Mouse (Mus musculus): Measurements from ENCODE around the gene Hcn3.
A peak's percentile ranks its signal among the peaks of the same experiment; 100 is the strongest.
"Not testable (repeated sequence)": the region's sequence is repeated elsewhere in the genome, so short reads cannot be mapped to it uniquely, and the experiment has no call there.

Gene Hcn3

DNA sequence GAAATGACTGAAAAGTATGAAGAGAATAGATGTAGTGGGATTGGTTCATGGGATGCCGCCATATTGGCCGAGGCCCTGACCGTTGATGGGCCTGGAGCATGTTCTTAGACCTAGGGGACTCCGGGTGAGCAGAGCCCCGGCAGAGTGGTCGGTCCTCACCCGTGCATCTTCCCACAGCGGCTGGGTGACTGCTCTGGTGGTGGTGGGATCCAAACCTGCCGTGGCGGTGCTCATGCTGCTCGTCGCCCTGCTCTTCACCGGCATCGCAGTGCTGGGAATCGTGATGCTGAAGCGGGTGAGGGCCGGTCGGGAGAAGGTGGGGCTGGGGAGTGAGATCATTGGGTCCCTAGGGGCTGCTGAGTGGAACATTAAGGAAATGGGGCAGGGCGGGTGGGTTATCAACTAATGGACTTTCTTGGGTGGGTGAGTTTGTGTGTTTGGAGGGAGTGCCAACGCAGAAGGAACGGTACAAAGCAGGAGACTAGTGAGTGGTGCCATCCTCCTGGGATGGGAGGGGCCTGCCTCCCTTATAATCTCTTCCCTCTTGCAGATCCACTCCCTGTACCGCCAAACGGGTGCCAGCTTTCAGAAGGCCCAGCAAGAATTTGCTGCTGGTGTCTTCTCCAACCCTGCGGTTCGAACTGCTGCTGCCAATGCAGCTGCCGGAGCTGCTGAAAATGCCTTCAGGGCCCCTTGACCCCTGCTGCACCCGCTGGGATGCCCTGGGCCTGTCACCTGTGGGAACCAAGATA, 21.9 kb upstream of the Hcn3 start:
- DNase-seq (ENCODE audit: low spot score): no peak

DNA sequence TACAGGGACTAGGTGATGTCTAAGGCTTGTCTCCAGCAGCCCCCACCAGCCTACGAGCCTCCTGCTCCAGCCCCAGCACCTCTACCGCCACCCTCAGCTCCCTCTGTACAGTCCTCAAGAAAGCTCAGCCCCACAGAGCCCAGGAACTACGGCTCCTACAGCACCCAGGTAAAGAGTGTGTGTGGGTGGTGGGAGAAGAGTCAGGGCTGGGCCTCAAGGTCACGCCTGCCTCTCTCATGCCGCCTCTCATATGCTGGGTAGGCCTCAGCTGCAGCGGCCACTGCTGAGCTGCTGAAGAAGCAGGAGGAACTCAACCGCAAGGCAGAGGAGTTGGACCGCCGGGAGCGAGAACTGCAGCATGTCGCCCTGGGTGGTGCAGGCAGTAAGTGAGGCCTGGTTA, 19.1 kb upstream of the Hcn3 start:
- DNase-seq (ENCODE audit: low spot score): no peak

DNA sequence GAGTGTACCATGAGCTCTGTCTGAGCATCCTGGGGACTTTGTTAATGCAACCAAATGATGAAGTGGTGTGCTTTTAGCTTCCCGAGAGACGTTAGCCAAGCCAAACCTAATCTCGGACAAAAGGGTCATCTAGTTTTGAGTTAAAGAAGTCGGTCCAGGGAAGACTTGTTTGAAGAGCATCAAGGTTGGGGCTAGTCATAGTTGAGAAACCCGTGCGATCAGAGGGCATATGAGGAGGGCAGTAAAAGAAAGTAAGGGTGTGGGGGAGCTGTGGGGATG, 18.1 kb upstream of the Hcn3 start:
- DNase-seq (ENCODE audit: low spot score): no peak

DNA sequence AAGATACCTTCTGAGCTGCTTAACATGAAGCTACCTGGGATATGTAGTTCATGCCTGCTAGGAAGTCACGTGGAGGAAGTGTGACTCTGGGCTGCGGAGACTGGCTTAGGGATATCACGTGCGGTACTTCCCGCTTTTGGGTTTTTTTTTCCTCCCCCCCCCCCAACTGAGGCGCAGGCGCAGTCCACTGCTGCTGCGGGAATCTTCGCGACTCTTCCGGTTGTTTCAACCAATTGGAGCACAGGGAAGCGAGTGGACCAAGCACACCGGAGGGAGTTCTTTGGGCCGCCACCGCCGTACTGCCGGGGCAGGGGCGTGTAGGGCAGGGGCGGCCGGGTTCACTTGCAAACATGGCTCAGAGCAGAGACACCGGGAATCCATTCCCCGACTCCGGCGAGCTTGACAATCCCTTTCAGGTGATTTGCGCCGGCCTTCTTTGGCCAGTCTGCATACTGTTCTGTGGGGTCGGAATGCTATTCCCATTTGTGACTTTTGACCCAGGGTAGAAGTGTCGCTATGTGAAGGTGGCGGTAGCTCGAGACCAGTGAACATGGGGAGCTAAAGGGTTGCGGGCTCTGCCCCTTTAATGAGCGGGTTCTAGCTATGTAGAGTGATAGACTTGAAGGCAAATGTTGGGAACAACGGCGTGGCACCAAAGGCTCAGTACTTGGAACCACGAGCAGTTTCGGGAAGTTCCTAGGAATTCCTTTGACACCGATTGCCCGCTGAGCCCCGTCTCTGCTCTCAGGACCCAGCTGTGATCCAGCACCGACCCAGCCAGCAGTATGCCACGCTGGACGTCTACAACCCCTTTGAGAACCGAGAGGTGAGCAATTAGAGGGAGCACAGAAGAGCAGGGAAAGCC, 17.5 kb upstream of the Hcn3 start, which contains the start of gene Scamp3:
TSS of gene Scamp3 (plus strand) at position 232 of the 865 bp plus-strand sequence.
- peak; percentile 98 for DNase-seq (ENCODE audit: low spot score)

DNA sequence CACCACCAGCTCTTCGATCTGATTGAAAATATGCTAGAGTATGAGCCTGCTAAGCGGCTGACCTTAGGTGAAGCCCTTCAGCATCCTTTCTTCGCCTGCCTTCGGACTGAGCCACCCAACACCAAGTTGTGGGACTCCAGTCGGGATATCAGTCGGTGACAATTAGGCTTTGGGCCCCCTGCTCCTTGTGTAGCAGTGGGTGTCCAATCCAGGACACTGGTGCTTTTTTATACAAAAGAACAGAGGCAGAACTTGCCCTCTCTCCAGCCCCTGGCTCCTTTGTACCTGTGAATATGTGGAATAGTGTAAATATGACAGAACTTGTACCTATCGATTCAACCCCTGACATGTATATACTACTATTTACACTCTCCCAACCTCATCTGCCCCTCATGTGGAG, 16.4 kb upstream of the Hcn3 start:
- no peak for DNase-seq (ENCODE audit: low spot score)

DNA sequence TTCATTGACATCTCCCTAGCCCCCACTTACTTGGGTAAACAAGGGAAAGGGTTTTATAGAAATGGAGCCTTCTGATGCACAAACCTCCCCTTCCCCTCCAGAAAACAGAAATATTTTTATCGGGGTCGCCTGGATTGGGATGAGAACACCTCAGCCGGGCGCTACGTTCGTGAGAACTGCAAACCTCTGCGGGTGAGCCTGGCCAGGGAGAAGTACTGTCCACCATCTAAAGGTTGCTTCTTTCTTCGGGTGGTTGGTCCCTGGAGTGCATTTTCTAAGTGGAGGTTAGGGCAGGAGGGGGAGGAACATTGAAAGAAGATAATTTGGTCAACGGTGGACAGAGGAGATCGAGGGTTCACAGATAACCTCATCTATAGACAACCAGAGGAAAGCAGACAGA, 15.5 kb upstream of the Hcn3 start:
- no peak for DNase-seq (ENCODE audit: low spot score)

DNA sequence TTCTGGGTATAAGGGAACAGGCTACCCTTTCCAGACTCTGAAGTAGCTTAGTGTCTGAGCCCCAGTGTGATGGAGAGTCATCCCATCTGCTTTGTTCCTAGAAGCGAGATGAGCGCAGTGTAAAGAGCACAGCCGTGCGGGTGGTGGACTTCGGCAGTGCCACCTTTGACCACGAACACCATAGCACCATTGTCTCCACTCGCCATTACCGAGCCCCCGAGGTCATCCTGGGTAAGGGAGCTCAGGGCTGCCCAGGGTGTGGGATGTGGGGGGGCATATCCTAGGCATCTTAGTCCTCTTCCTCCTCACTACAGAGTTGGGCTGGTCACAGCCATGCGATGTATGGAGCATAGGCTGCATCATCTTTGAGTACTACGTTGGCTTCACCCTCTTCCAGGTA, 14.8 kb upstream of the Hcn3 start:
- no peak for DNase-seq (ENCODE audit: low spot score)

DNA sequence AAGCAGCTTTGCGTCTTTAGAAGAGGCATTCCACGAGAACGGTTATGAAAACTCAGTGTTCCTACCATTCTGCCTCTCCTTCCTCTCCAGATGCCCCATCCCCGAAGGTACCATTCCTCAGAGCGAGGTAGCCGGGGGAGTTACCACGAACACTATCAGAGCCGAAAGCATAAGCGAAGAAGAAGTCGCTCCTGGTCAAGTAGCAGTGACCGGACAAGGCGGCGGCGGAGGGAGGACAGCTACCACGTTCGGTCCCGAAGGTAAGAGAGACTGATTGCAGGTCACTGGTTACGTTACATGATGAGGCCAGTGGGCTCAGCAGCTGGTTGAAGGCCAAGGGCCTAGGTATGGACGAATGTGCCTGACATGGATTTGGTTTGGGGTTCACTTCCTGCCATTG, 6.9 kb upstream of the Hcn3 start:
- DNase-seq (ENCODE audit: low spot score): no peak

DNA sequence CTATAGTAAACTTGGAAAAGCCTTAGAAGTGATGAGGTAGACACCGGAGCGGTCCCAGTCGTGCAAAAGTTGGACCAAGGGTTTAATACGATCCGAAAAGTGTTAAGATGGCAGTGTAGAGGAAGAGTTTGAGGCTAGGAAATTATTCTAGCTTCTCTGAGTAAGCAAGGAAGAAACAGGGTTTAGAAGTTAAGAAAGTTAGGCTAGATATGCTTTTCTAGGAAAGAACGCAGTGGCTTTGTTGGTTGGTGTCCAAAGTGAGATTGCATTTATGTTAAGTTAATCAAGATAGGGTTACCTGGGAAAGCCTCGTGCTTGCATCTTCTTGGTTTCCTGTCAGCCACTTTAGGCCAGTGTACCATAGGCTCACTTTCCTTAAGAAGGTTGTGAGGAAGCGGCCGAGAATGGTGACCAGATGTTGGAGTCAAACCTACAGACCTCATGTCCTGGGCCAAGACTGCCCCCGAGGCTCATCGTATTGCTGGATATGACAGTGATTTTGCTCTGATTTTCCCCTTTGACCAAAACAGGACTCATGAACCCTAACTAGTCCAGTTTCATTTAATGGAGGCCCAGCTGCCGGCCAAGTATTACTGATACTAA, 5.4 kb upstream of the Hcn3 start:
- DNase-seq (ENCODE audit: low spot score): no peak

DNA sequence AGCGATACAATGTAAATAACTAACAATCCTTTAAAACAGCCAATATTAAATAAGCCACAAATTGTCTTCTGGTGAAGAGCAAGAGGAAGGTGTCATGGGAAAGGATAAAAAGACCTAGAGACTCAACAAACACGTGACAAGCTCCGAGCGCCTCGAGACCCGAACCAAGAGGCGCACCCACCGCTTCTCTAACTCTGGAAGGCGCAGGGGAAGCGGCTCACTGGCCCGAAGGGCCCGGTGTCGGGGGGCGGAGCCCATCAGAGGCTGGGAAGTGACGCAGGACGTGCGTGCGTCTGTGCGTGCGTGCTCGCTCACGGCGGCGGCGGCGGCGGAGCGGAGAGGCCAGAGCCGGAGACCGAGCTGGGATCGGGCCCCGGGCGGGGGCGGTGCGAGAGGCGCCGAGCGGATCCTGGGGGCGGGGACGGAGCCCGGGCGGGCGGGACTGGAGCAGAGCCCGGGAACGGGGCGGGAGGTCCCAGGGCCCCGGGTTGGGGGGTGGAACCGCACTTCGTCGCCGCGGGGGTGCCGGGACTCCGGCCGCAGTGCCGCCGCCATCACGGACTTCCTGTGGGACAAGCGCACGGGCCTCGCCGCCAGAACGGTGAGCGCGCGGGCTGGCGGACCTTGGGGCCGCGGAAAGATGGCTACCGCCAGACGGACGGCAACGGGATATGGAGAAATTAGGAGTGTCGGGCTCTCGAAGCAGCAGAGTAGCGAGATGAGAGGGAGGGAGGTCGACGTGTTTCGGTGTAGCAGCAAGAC, 4.7 kb upstream of the Hcn3 start, which contains the start of gene Clk2:
TSS of gene Clk2 (plus strand) at position 290 of the 762 bp plus-strand sequence.
- peak; percentile 96 for DNase-seq (ENCODE audit: low spot score)

DNA sequence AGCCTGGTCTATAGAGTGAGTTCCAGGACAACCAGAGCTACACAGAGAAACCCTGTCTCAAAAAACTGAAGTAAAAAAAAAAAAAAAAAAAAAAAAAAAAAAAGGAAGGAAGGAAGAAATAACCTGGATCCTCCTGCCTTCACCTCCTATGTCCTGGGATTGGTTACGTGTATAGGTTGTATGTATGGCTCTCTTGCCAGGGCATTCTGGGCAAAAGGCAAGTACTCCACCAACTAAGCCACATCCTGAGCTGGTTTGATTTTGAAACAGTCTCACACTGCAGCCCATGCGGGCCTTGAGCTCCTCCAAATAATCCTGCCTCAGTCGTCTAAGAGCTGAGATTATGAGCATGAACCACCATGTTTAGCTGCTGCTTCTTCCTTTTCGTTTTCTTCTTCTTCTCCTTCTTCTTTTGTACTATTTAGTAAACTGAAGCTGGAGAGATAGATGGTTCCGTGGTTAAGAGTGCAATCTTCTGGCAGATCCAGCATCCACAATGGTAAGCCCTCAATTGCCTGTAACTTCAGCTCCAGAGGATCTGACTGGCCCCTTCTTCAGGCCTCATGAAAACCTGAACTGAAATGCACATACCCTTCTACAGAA, 3.7 kb upstream of the Hcn3 start:
- DNase-seq (ENCODE audit: low spot score): no peak

DNA sequence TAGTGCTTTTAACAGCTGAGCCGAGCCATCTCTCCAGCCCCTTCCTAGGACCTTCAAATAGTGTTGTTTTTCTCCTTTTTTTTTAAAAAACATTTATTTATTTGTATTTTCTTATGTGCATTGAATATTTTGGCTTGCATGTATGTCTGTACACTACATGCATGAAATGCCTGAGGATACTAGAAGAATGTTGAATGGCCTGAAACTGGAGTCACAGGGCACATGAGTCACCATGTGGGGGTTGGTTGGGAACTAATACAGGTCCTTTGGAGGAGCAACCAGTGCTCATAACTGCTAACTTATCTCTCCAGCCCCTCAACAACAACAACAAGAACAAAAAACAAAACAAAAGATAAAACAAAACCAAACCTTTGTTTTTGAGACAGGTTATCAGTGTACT, 3.1 kb upstream of the Hcn3 start:
- no peak for DNase-seq (ENCODE audit: low spot score)

DNA sequence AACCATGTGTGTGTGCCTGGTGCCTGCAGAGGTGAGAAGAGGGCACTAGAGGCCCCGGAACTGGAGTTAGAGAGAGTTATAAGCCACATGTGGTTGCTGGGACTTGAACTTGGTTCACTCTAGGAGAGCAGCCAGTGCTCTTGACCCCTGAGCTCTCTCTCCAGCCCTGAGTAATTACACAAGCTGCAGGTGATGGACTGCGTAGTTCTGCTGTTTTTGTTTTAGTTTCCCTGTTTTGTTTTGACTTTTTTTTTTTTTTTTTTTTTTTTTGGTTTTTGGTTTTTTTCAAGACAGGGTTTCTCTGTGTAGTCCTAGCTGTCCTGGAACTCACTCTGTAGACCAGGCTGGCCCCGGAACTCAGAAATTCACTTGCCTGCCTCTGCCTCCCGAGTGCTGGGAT, 1.8 kb upstream of the Hcn3 start:
- no peak for DNase-seq (ENCODE audit: low spot score)

DNA sequence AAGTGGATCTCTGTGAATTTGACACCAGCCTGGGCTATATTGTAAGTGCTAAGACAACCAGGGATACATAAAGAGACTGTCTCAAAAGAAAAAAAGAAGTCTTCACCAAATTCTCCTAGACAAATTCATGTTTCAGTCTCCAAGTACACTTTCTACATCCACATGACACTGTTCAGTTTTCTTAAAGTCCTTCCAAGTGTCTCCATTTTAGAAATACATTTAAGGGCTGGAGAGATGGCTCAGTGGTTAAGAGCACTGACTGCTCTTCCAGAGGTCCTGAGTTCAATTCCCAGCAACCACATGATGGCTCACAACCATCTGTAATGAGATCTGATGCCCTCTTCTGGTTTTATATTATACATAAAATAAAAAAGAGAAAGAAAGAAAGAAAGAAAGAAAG, 1.2 kb upstream of the Hcn3 start:
- DNase-seq (ENCODE audit: low spot score): not testable (repeated sequence)

DNA sequence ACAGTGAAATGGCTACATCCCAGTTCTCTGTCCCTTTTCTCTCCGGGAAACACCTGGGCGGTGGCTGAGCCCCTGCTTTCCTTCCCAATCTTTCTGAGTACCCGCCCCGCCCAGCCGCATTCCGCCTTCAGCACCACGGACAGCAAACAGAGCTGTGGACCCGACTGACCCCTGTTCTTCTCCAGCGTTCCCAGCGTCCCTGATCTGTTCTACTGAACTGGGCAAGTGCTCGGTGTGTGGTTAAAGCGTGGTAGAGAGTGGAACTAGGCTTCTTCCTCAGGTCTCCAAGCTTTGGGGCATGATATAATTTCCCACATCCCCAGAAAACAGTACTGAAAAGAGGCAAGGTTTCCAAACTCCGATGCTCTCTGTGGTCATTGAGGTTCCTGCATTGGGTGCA, 785 bp downstream of the Hcn3 start:
- DNase-seq (ENCODE audit: low spot score): peak; percentile 83

DNA sequence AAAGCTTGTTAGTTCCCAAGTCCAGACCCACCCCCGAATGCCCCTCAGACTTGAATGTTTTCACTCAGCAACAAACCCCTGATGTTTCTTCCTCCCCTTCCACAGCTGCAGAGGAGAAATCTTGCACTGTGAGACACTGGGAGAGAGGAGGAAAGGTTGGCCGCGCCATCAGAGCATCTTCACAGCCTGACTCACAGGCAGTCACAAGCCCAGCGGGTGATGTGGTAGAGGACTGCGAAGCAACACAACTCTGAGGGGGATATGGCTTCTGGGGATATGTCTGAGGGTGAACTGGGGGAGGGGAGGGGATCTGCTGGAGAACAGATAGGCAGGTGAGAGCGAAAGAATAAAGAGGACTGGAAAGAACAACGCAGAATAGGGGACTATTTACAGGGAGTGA, 1.3 kb downstream of the Hcn3 start:
- no peak for DNase-seq (ENCODE audit: low spot score)

DNA sequence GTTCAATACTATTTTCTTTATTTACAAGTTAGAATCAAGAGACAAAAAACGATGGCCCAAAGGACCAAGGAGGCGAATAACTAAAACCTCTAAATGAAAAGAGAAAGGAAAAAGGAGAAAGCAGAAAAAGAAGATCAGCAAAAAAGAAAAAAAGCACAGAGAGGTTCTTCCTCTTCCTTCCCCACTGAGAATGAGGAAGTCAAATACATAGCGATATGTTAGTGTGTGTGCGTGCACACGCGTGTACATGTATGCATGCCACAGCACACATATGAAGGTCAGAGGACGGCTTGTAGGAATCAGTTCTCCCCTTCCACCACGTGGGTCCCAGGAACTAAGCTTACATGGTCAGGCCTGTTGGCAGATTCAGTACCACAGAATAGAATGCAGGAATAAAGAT, 3.0 kb downstream of the Hcn3 start:
- no peak for DNase-seq (ENCODE audit: low spot score)

DNA sequence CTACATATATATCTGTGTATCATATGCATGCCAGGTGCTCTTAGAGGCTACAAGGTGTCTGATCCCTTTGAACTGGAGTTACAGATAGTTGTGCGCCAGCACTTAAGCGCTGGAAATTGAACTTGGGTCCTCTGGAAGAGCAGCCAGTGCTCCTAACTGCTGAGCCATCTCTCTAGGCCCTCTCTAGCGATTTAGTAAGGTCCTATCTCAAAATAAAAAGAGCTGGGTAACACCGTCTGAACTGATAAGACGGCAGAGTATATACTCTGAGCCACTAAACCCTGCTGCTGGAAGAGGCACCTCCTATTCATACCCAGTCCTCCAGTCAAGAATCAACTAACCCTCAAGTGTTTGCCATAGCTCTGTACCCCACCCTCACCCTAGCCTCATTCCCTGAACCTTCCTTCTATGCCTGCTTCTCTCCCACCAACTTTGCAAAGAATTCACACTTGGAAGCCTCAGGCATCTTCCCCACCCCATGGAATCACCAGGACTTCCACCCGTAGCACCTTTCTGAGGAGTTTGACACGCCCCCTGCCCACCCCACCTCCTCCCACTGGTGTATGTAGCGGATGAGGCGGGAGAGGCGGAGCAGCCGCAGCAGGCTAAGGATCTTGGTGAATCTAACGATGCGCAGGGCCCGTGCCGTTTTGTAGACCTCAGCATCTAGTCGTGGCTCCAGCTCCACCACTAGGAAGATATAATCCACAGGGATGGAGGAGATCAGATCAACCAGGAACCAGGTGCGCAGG, 7.7 kb downstream of the Hcn3 start:
- no peak for DNase-seq (ENCODE audit: low spot score)

DNA sequence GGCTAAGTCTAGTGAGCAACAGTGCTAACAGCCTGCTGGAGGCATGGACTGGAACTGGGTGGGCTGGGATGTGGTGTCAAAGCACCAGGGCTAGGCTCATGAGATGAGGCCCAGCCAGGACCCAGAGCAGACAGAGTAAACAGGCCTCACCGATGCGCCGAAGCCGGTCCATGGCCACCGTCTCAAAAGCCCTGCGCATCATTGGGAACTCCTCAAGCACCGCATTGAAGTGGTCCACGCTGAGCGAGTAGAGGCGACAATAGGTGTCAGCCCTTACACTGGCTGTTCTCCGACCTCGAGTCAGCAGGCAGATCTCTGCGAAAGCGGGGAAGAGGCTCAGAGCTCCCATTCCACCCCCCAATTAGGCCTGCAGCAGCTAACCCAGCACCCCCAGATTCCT, 11.4 kb downstream of the Hcn3 start:
- no peak for DNase-seq (ENCODE audit: low spot score)

DNA sequence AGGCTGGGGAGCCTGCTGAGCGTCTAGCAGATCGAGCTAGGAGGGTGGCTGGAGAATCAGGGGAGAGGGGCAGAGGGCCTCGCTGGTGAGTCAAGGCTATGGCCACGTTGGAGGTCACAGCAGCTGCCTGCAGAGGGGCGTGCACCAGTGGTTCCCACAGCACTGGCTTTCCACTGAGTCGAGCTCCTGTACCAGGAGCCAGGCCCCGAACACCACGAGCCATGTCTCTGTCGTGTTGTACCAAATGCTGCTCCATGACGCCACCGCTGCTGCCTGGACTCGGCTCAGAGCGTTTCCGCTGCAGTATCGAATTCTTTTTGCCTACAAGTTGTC, 12.1 kb downstream of the Hcn3 start:
- DNase-seq (ENCODE audit: low spot score): peak; percentile 18

Measured in embryo, embryonic 10.5 days (tissue).